Mouse (Mus musculus) embryonic facial prominence, embryonic 15.5 days (tissue): ENCODE measurements around the gene Smoc2. TPM values are rescaled to one million over a fixed set of nuclear protein-coding genes. Genes with fewer than 3 reads are reported as not detected.
A peak's percentile ranks its signal among the peaks of the same experiment; 100 is the strongest.

Experiments used
- ATAC-seq: fragments of 200-750 bp; cut with Nextera tagmentation; 2 replicates; pipeline ENCODE4 v1.8.0; 2017; ENCODE audit warnings: low read depth, moderate TSS enrichment; ENCODE audit not compliant: insufficient number of reproducible peaks, low FRiP score, low TSS enrichment
- H3K27ac ChIP-seq: fragments of 300-500 bp; sonication (generic); replicated peaks from 2 replicates; pipeline ENCODE4 v1.5.1; 2015; ENCODE audit warnings: mild to moderate bottlenecking, inconsistent platforms
- H3K27me3 ChIP-seq: fragments of 300-500 bp; sonication (generic); 2 replicates; pipeline ENCODE4 v1.6.1; 2015; ENCODE audit warnings: inconsistent platforms
- H3K36me3 ChIP-seq: fragments of 300-500 bp; sonication (generic); 2 replicates; pipeline ENCODE4 v1.6.1; 2015; ENCODE audit warnings: mild to moderate bottlenecking, inconsistent platforms
- H3K4me1 ChIP-seq: fragments of 300-500 bp; sonication (generic); 2 replicates; pipeline ENCODE4 v1.6.1; 2015; ENCODE audit warnings: inconsistent platforms
- H3K4me2 ChIP-seq: fragments of 300-500 bp; sonication (generic); replicated peaks from 2 replicates; pipeline ENCODE4 v1.6.1; 2015; ENCODE audit warnings: mild to moderate bottlenecking, inconsistent platforms
- H3K4me3 ChIP-seq: fragments of 300-500 bp; sonication (generic); replicated peaks from 2 replicates; pipeline ENCODE4 v1.5.1; 2015; ENCODE audit warnings: mild to moderate bottlenecking, inconsistent platforms
- H3K9ac ChIP-seq: fragments of 300-500 bp; sonication (generic); 2 replicates; pipeline ENCODE4 v1.6.1; 2015; ENCODE audit warnings: inconsistent platforms
- H3K9me3 ChIP-seq: fragments of 300-500 bp; sonication (generic); replicated peaks from 2 replicates; pipeline ENCODE4 v1.6.1; 2016; ENCODE audit warnings: inconsistent platforms
- WGBS: fragments of 180-500 bp; shearing (Covaris S2); methylation state at CpG from one replicate; pipeline ENCODE4 v1.1.7; 2015; 5-methylcytosine and 5-hydroxymethylcytosine counted together
- polyA plus RNA-seq: library from polyadenylated mRNA; unstranded; fragments of >200 nt; fragmentation: Nextera tagmentation; extraction: Ambion mirVana; gene quantifications from 2 replicates; pipeline ENCODE4 v1.2.1, GENCODE M21; 2015

Smoc2 gene
- polyA plus RNA-seq, 1 experiment from 2014 or later: 177 TPM

- Histone ChIP-seq H3K9me3 (no peaks in the 10 kb centered on the region), H3K27ac (0 out of 2 replicates have a peak overlapping the region, but pooled peaks have one; percentile 44), H3K9ac (peak overlapping the region; percentile 35), H3K36me3 (no peaks in the 10 kb centered on the region), H3K4me3 (peak overlapping the region; percentile 57), H3K4me1 (peaks cover 32% of the 10 kb centered on the region), H3K4me2 (peak overlapping the region; percentile 91), H3K27me3 (peaks cover 51% of the 10 kb centered on the region)
- WGBS: 2% methylated on average over 10 of the region's 10 CpGs
- ATAC-seq: no peak
Measured at GRCm38 (mm10) chr17:14279966-14280300, 627 bp downstream of the Smoc2 start.

GRCm38 (mm10) chr17:14280425-14280833 lies 1.1 kb downstream of the Smoc2 start:
- Histone ChIP-seq H3K4me2 (peak overlapping the region; percentile 91), H3K9ac (peak overlapping the region; percentile 35; the same call in 1 of the 2 replicates), H3K4me1 (peaks cover 32% of the 10 kb centered on the region), H3K4me3 (peak overlapping the region; percentile 57), H3K27me3 (peaks cover 51% of the 10 kb centered on the region), H3K9me3 (no peaks in the 10 kb centered on the region), H3K36me3 (no peaks in the 10 kb centered on the region), H3K27ac (peak overlapping the region; percentile 44; the same call in 1 of the 2 replicates)
- under 1% methylated on average over 31 of the region's 31 CpGs for WGBS
- ATAC-seq: no peak

- peaks cover 11% of the 10 kb centered on the region; the same call in 1 of the 2 replicates for H3K4me1 ChIP-seq
- 31% methylated on average over 7 of the region's 7 CpGs for WGBS
- no peak overlapping the region for H3K27ac ChIP-seq
- H3K9me3 ChIP-seq: no peaks in the 10 kb centered on the region
- H3K36me3 ChIP-seq: no peaks in the 10 kb centered on the region
- H3K9ac ChIP-seq: no peak overlapping the region
- no peak overlapping the region for H3K4me2 ChIP-seq
- no peak for ATAC-seq
- H3K27me3 ChIP-seq: peaks cover 11% of the 10 kb centered on the region; the same call in 1 of the 2 replicates
- H3K4me3 ChIP-seq: no peak overlapping the region
Measured at GRCm38 (mm10) chr17:14288015-14288616, 8.8 kb downstream of the Smoc2 start.

- H3K27me3 ChIP-seq: no peaks in the 10 kb centered on the region
- WGBS: 65% methylated on average over 5 of the region's 5 CpGs
- 0 out of 2 replicates have a peak, but pooled peaks cover 6% of the 10 kb centered on the region for H3K4me1 ChIP-seq
- H3K27ac ChIP-seq: no peak overlapping the region
- H3K9me3 ChIP-seq: no peaks in the 10 kb centered on the region
- H3K9ac ChIP-seq: no peak overlapping the region
- H3K36me3 ChIP-seq: no peaks in the 10 kb centered on the region
- no peak overlapping the region for H3K4me2 ChIP-seq
- H3K4me3 ChIP-seq: no peak overlapping the region
- no peak for ATAC-seq
Measured at GRCm38 (mm10) chr17:14293617-14294016, 14.3 kb downstream of the Smoc2 start.

GRCm38 (mm10) chr17:14295146-14295545 lies 15.8 kb downstream of the Smoc2 start:
- 76% methylated on average over 3 of the region's 3 CpGs for WGBS
- Histone ChIP-seq H3K27ac (no peak overlapping the region), H3K4me2 (no peak overlapping the region), H3K27me3 (no peaks in the 10 kb centered on the region), H3K4me1 (0 out of 2 replicates have a peak, but pooled peaks cover 6% of the 10 kb centered on the region), H3K9ac (no peak overlapping the region), H3K4me3 (no peak overlapping the region), H3K9me3 (no peaks in the 10 kb centered on the region), H3K36me3 (no peaks in the 10 kb centered on the region)
- no peak for ATAC-seq

- no peaks in the 10 kb centered on the region for H3K36me3 ChIP-seq
- H3K9ac ChIP-seq: no peak overlapping the region
- 83% methylated on average over 5 of the region's 5 CpGs for WGBS
- no peaks in the 10 kb centered on the region for H3K9me3 ChIP-seq
- no peak for ATAC-seq
- no peak overlapping the region for H3K4me3 ChIP-seq
- 0 out of 2 replicates have a peak, but pooled peaks cover 11% of the 10 kb centered on the region for H3K4me1 ChIP-seq
- H3K27me3 ChIP-seq: no peaks in the 10 kb centered on the region
- no peak overlapping the region for H3K27ac ChIP-seq
- H3K4me2 ChIP-seq: no peak overlapping the region
Measured at GRCm38 (mm10) chr17:14300361-14300760, 21.1 kb downstream of the Smoc2 start.

GRCm38 (mm10) chr17:14301491-14302344 lies 22.4 kb downstream of the Smoc2 start:
- no peak for ATAC-seq
- Histone ChIP-seq H3K9me3 (no peaks in the 10 kb centered on the region), H3K27me3 (no peaks in the 10 kb centered on the region), H3K36me3 (no peaks in the 10 kb centered on the region), H3K4me1 (0 out of 2 replicates have a peak, but pooled peaks cover 10% of the 10 kb centered on the region), H3K4me2 (no peak overlapping the region), H3K4me3 (no peak overlapping the region), H3K9ac (no peak overlapping the region), H3K27ac (no peak overlapping the region)
- WGBS: 43% methylated on average over 7 of the region's 7 CpGs

- Histone ChIP-seq H3K4me1 (0 out of 2 replicates have a peak, but pooled peaks cover 6% of the 10 kb centered on the region), H3K9me3 (no peaks in the 10 kb centered on the region), H3K4me2 (no peak overlapping the region), H3K27me3 (no peaks in the 10 kb centered on the region), H3K9ac (no peak overlapping the region), H3K27ac (no peak overlapping the region), H3K36me3 (no peaks in the 10 kb centered on the region), H3K4me3 (no peak overlapping the region)
- ATAC-seq: no peak
- WGBS: 41% methylated on average over 6 of the region's 6 CpGs
Measured at GRCm38 (mm10) chr17:14302356-14302755, 23.1 kb downstream of the Smoc2 start.

- Histone ChIP-seq H3K4me3 (no peak overlapping the region), H3K27ac (no peak overlapping the region), H3K27me3 (no peaks in the 10 kb centered on the region), H3K4me1 (peaks cover 7% of the 10 kb centered on the region; the same call in 1 of the 2 replicates), H3K9ac (no peak overlapping the region), H3K9me3 (no peaks in the 10 kb centered on the region), H3K4me2 (no peak overlapping the region), H3K36me3 (no peaks in the 10 kb centered on the region)
- 96% methylated on average over 6 of the region's 6 CpGs for WGBS
- ATAC-seq: no peak
Measured at GRCm38 (mm10) chr17:14303722-14304121, 24.4 kb downstream of the Smoc2 start.

GRCm38 (mm10) chr17:14309884-14310283 lies 30.6 kb downstream of the Smoc2 start:
- Histone ChIP-seq H3K9ac (no peak overlapping the region), H3K4me2 (no peak overlapping the region), H3K4me3 (no peak overlapping the region), H3K4me1 (peaks cover 23% of the 10 kb centered on the region), H3K9me3 (no peaks in the 10 kb centered on the region), H3K27ac (no peak overlapping the region), H3K36me3 (no peaks in the 10 kb centered on the region), H3K27me3 (no peaks in the 10 kb centered on the region)
- no peak for ATAC-seq
- WGBS: 88% methylated on average over 3 of the region's 3 CpGs

- no peaks in the 10 kb centered on the region for H3K36me3 ChIP-seq
- WGBS: 67% methylated on average over 6 of the region's 6 CpGs
- no peak overlapping the region for H3K4me3 ChIP-seq
- no peaks in the 10 kb centered on the region for H3K9me3 ChIP-seq
- H3K27ac ChIP-seq: no peak overlapping the region
- no peak overlapping the region for H3K4me2 ChIP-seq
- no peaks in the 10 kb centered on the region for H3K27me3 ChIP-seq
- H3K4me1 ChIP-seq: peaks cover 23% of the 10 kb centered on the region
- H3K9ac ChIP-seq: no peak overlapping the region
- no peak for ATAC-seq
Measured at GRCm38 (mm10) chr17:14312440-14312839, 33.1 kb downstream of the Smoc2 start.
